Mouse (Mus musculus) kidney, adult 2 months (tissue): ENCODE data around the gene Gm21698.
"Not testable (repeated sequence)": the region's sequence is repeated elsewhere in the genome, so short reads cannot be mapped to it uniquely, and the experiment has no call there.

Experiments
- CTCF ChIP-seq: fragments of 200-500 bp; conservative IDR thresholded peaks from 2 replicates; pipeline ENCODE4 v1.5.1; 2011; ENCODE audit warnings: low read depth, mild to moderate bottlenecking, control low read depth, low read length, moderate library complexity, mixed read lengths; ENCODE audit not compliant: insufficient read depth, insufficient read length
- POLR2A ChIP-seq: fragments of 200-500 bp; IDR thresholded peaks from one replicate; pipeline ENCODE4 v1.6.1; 2011; ENCODE audit warnings: low read depth, low read length, control low read depth

DNA sequence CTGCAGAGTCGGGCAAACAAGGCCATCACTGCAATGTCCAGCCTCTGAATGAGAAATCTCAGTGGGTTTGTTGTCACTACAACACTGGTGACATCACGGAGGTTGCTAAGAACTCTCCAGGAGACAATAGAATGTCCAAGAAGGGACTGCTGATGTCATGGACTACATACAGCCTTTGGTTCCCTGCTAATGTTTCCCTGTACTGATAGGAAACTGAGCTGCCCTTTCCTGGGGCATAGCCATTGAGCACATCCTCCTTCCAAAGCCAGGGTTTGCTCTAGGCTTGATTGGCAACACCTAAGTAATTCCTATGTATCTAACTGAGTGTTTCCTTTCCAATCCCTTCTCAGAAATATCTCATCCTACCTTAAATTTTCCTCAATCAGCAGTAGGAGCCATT, 46.2 kb downstream of the Gm21698 start, which contains the start of gene Gm21663:
- not testable (repeated sequence) for TF ChIP-seq CTCF, POLR2A
